Mouse (Mus musculus): ENCODE measurements around the gene Creb3l4. TPM values are rescaled to one million over a fixed set of nuclear protein-coding genes. Genes with fewer than 3 reads are reported as not detected.

Gene Creb3l4
- polyA plus RNA-seq, 1 experiment from 2014 or later: 0.82 TPM

- H3K4me3 ChIP-seq (ENCODE audit: low read depth, low read length): peak overlapping the region; percentile 78
- no peaks in the 10 kb centered on the region for H3K9me3 ChIP-seq (ENCODE audit: control insufficient read depth, low read length)
- ATAC-seq (replicated peaks; ENCODE audit: low FRiP score) (no peak), DNase-seq (ENCODE audit: low spot score) (no peak)
- peak overlapping the region; percentile 92; the same call in 1 of the 2 replicates for H3K27ac ChIP-seq (ENCODE audit: low read depth, low read length)
- H3K36me3 ChIP-seq (ENCODE audit: control insufficient read depth, insufficient read depth, low read length): peaks cover 7% of the 10 kb centered on the region
- no peaks in the 10 kb centered on the region for H3K27me3 ChIP-seq (replicated peaks; ENCODE audit: control insufficient read depth, insufficient read depth, low read length)
- no peaks in the 10 kb centered on the region for H3K4me1 ChIP-seq (replicated peaks; ENCODE audit: control insufficient read depth, insufficient read depth, low read length)
- peak overlapping the region; percentile 93 for H3K9ac ChIP-seq (ENCODE audit: low read depth, low read length)
- H3K4me2 ChIP-seq: peak overlapping the region; percentile 85
- WGBS: 10% methylated on average over 8 of the region's 8 CpGs
Observed at GRCm38 (mm10) chr3:90231075-90231474, 12.2 kb downstream of the Creb3l4 start.

GRCm38 (mm10) chr3:90224331-90224730, 19.0 kb downstream of the Creb3l4 start:
- H3K27ac ChIP-seq (ENCODE audit: low read depth, low read length): no peak overlapping the region
- WGBS: 73% methylated on average over 10 of the region's 10 CpGs
- H3K36me3 ChIP-seq (ENCODE audit: control insufficient read depth, insufficient read depth, low read length): peaks cover 5% of the 10 kb centered on the region
- no peaks in the 10 kb centered on the region for H3K27me3 ChIP-seq (replicated peaks; ENCODE audit: control insufficient read depth, insufficient read depth, low read length)
- H3K4me2 ChIP-seq: no peak overlapping the region
- ATAC-seq (replicated peaks; ENCODE audit: low FRiP score) (no peak), DNase-seq (ENCODE audit: low spot score) (no peak)
- H3K9me3 ChIP-seq (ENCODE audit: control insufficient read depth, low read length): no peaks in the 10 kb centered on the region
- H3K4me1 ChIP-seq (replicated peaks; ENCODE audit: control insufficient read depth, insufficient read depth, low read length): peaks cover 21% of the 10 kb centered on the region
- H3K4me3 ChIP-seq (ENCODE audit: low read depth, low read length): no peak overlapping the region
- no peak overlapping the region for H3K9ac ChIP-seq (ENCODE audit: low read depth, low read length)

GRCm38 (mm10) chr3:90222941-90223340, 20.4 kb downstream of the Creb3l4 start:
- Histone ChIP-seq H3K4me1 (replicated peaks; ENCODE audit: control insufficient read depth, insufficient read depth, low read length) (peaks cover 21% of the 10 kb centered on the region), H3K4me3 (ENCODE audit: low read depth, low read length) (no peak overlapping the region), H3K27me3 (replicated peaks; ENCODE audit: control insufficient read depth, insufficient read depth, low read length) (no peaks in the 10 kb centered on the region), H3K9ac (ENCODE audit: low read depth, low read length) (no peak overlapping the region), H3K27ac (ENCODE audit: low read depth, low read length) (no peak overlapping the region), H3K4me2 (0 out of 2 replicates have a peak overlapping the region, but pooled peaks have one; percentile 8), H3K36me3 (ENCODE audit: control insufficient read depth, insufficient read depth, low read length) (peaks cover 5% of the 10 kb centered on the region), H3K9me3 (ENCODE audit: control insufficient read depth, low read length) (no peaks in the 10 kb centered on the region)
- DNase-seq (ENCODE audit: low spot score) (no peak), ATAC-seq (replicated peaks; ENCODE audit: low FRiP score) (no peak)
- WGBS: 53% methylated on average over 3 of the region's 3 CpGs

- Histone ChIP-seq H3K4me1 (replicated peaks; ENCODE audit: control insufficient read depth, insufficient read depth, low read length) (peaks cover 21% of the 10 kb centered on the region), H3K9ac (ENCODE audit: low read depth, low read length) (no peak overlapping the region), H3K4me3 (ENCODE audit: low read depth, low read length) (no peak overlapping the region), H3K36me3 (ENCODE audit: control insufficient read depth, insufficient read depth, low read length) (peaks cover 5% of the 10 kb centered on the region), H3K9me3 (ENCODE audit: control insufficient read depth, low read length) (no peaks in the 10 kb centered on the region), H3K27me3 (replicated peaks; ENCODE audit: control insufficient read depth, insufficient read depth, low read length) (no peaks in the 10 kb centered on the region), H3K4me2 (no peak overlapping the region), H3K27ac (ENCODE audit: low read depth, low read length) (no peak overlapping the region)
- 77% methylated on average over 4 of the region's 4 CpGs for WGBS
- no peak for DNase-seq (ENCODE audit: low spot score)
- no peak for ATAC-seq (replicated peaks; ENCODE audit: low FRiP score)
Observed at GRCm38 (mm10) chr3:90222455-90222854, 20.9 kb downstream of the Creb3l4 start.

- Histone ChIP-seq H3K27me3 (replicated peaks; ENCODE audit: control insufficient read depth, insufficient read depth, low read length) (no peaks in the 10 kb centered on the region), H3K4me2 (peak overlapping the region; percentile 95), H3K4me3 (ENCODE audit: low read depth, low read length) (peak overlapping the region; percentile 58), H3K9ac (ENCODE audit: low read depth, low read length) (peak overlapping the region; percentile 68; the same call in 1 of the 2 replicates), H3K9me3 (ENCODE audit: control insufficient read depth, low read length) (no peaks in the 10 kb centered on the region), H3K27ac (ENCODE audit: low read depth, low read length) (0 out of 2 replicates have a peak overlapping the region, but pooled peaks have one; percentile 70), H3K4me1 (replicated peaks; ENCODE audit: control insufficient read depth, insufficient read depth, low read length) (peaks cover 21% of the 10 kb centered on the region), H3K36me3 (ENCODE audit: control insufficient read depth, insufficient read depth, low read length) (peaks cover 5% of the 10 kb centered on the region)
- ATAC-seq (replicated peaks; ENCODE audit: low FRiP score): no peak
- 10% methylated on average over 5 of the region's 5 CpGs for WGBS
- no peak for DNase-seq (ENCODE audit: low spot score)
Observed at GRCm38 (mm10) chr3:90221123-90221522, 22.2 kb downstream of the Creb3l4 start.

GRCm38 (mm10) chr3:90220531-90220951, 22.8 kb downstream of the Creb3l4 start:
- Histone ChIP-seq H3K4me1 (replicated peaks; ENCODE audit: control insufficient read depth, insufficient read depth, low read length) (peaks cover 21% of the 10 kb centered on the region), H3K27ac (ENCODE audit: low read depth, low read length) (peak overlapping the region; percentile 70), H3K27me3 (replicated peaks; ENCODE audit: control insufficient read depth, insufficient read depth, low read length) (no peaks in the 10 kb centered on the region), H3K4me3 (ENCODE audit: low read depth, low read length) (peak overlapping the region; percentile 58), H3K4me2 (peak overlapping the region; percentile 95), H3K36me3 (ENCODE audit: control insufficient read depth, insufficient read depth, low read length) (peaks cover 5% of the 10 kb centered on the region), H3K9me3 (ENCODE audit: control insufficient read depth, low read length) (no peaks in the 10 kb centered on the region), H3K9ac (ENCODE audit: low read depth, low read length) (peak overlapping the region; percentile 68)
- ATAC-seq (replicated peaks; ENCODE audit: low FRiP score) (peak; percentile 56), DNase-seq (ENCODE audit: low spot score) (peak; percentile 73)
- WGBS: under 1% methylated on average over 20 of the region's 20 CpGs

- peak overlapping the region; percentile 70; the same call in 1 of the 2 replicates for H3K27ac ChIP-seq (ENCODE audit: low read depth, low read length)
- H3K4me3 ChIP-seq (ENCODE audit: low read depth, low read length): peak overlapping the region; percentile 58
- 12% methylated on average over 6 of the region's 6 CpGs for WGBS
- DNase-seq (ENCODE audit: low spot score): no peak
- H3K4me1 ChIP-seq (replicated peaks; ENCODE audit: control insufficient read depth, insufficient read depth, low read length): peaks cover 21% of the 10 kb centered on the region
- peak overlapping the region; percentile 95 for H3K4me2 ChIP-seq
- no peaks in the 10 kb centered on the region for H3K9me3 ChIP-seq (ENCODE audit: control insufficient read depth, low read length)
- 0 out of 2 replicates have a peak, but pooled peaks have one; percentile 46 for ATAC-seq (replicated peaks; ENCODE audit: low FRiP score)
- peaks cover under 1% of the 10 kb centered on the region; the same call in 1 of the 2 replicates for H3K36me3 ChIP-seq (ENCODE audit: control insufficient read depth, insufficient read depth, low read length)
- no peaks in the 10 kb centered on the region for H3K27me3 ChIP-seq (replicated peaks; ENCODE audit: control insufficient read depth, insufficient read depth, low read length)
- peak overlapping the region; percentile 46; the same call in 1 of the 2 replicates for H3K9ac ChIP-seq (ENCODE audit: low read depth, low read length)
Observed at GRCm38 (mm10) chr3:90220088-90220487, 23.2 kb downstream of the Creb3l4 start.

- Histone ChIP-seq H3K9me3 (ENCODE audit: control insufficient read depth, low read length) (no peaks in the 10 kb centered on the region), H3K4me2 (no peak overlapping the region), H3K27ac (ENCODE audit: low read depth, low read length) (no peak overlapping the region), H3K4me1 (replicated peaks; ENCODE audit: control insufficient read depth, insufficient read depth, low read length) (peaks cover 18% of the 10 kb centered on the region), H3K36me3 (ENCODE audit: control insufficient read depth, insufficient read depth, low read length) (peaks cover 8% of the 10 kb centered on the region), H3K27me3 (replicated peaks; ENCODE audit: control insufficient read depth, insufficient read depth, low read length) (no peaks in the 10 kb centered on the region), H3K9ac (ENCODE audit: low read depth, low read length) (no peak overlapping the region), H3K4me3 (ENCODE audit: low read depth, low read length) (no peak overlapping the region)
- DNase-seq (ENCODE audit: low spot score) (no peak), ATAC-seq (replicated peaks; ENCODE audit: low FRiP score) (no peak)
- WGBS: 28% methylated on average over 1 of the region's 1 CpGs
Observed at GRCm38 (mm10) chr3:90215825-90216380, 27.4 kb downstream of the Creb3l4 start.

Data from liver, embryonic 11.5 days (tissue).